Mouse (Mus musculus) kidney, postnatal 25 days (tissue): ENCODE results near the gene Ppp1r13b.

Experiments
- DNase-seq, 2 experiments: peaks; one replicate each; pipeline ENCODE4 v3.0.0; 2021; ENCODE audit warnings: mixed read lengths in 2 of 2

Ppp1r13b gene

DNA sequence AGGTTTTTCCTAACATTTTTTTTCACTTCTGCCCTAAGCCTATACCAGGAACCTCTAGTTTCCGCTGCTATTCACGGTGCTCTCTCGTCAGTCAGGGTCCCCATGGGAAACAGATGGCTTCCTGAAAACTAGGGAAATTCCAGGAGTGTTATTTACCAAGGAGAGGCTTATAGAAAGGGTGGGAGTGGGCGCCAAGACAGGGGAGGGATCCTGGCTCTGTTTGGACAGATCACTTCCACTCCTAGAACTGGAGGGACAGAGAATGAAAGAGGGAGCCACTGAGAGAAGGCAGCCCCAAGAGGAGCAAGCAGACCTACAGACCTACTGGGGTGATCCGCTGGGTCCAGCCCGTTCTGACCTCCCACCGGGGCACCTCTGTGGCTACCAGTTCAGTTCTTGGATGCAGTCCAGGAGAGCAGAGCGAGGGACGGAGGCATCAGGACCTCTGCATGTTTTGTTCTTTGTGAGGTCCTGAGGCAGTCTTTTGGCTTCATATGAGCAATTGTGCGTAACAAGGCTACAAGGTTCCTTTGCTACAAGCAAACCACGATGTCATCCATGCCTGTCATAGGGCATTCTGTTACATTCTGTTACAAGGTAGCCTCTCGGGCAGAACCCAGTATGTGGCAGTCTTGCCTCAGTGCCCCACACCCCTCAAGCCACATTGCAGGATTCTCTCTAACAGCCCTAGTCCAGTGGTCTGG is 8.8 kb upstream of the Ppp1r13b start:
- DNase-seq: peak; percentile 51 to 67

DNA sequence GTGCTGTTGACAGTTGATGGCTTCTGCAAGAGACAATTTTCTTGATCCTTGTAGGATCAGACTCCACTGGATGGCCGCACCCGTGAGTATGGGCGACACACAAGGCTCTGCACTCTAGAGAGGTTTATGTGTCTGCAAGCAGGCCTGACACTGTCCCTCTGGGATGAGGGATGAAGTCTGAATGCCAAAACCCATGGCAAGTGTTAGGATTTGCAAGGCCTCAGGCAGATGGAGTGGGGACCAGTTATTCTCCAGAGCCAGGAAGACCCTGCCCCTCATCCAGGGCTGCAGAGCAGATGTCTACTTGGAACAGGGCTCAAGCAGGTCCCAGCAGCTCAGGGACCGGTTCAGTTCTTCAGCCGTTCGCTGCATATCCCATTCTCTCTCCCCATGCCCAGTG is 7.9 kb upstream of the Ppp1r13b start:
- no peak for DNase-seq

DNA sequence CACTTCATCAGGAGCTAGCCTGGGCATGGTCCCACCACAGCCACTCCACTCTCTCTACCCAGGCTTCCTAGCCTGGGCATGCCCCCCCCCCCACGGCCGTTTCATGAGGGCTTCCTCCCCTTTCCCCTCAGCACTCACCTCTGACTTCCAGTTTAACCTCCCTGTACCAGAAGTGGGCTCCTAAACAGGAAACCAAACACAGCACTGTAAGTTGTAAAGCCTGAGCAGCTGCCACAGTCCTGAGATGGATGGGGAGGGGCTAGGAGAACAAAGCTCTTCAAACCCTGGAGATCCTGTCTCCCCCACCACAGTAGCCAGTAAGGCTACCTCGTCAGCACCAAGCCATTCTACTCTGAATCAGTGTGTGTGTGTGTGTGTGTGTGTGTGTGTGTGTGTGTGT is 6.1 kb upstream of the Ppp1r13b start:
- DNase-seq: no peak

DNA sequence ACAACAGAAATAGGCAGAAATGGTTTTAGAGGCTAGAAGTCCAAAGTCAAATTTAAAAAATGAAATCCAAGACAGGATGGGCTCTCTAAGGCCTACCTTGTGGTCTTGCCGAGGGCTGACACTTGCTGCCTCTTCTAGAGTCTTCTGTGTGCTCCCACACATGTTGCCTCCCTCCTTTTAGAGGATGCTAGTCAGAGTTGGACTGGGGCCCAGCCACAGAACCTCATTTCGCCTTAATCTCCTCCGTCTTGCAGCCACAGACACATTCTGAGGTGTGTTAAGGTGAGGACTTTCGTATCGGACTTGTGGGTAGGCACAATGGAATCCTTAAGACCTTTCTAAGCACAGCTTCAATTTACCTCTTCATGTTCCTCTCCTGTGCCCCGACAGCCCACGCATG is 4.9 kb upstream of the Ppp1r13b start:
- no peak for DNase-seq

DNA sequence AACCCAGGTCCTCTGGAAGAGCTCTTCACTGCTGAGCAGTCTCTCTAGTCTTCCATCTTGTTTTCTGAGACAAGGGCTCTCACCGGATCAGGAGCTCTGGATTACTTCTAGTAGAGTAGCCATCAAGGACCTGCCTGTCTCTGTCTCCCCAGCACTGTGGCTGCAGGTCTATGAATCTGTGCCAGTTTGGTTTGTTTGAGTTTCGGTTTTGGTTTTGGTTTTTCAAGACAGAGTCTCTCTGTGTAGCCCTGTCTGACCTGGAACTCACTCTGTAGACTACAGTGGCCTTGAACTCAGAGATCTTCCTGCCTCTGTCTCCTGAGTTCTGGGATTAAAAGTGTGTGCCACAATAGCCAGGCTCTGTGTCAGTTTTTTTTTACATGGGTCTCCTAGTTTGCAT is 3.9 kb upstream of the Ppp1r13b start:
- no peak for DNase-seq

DNA sequence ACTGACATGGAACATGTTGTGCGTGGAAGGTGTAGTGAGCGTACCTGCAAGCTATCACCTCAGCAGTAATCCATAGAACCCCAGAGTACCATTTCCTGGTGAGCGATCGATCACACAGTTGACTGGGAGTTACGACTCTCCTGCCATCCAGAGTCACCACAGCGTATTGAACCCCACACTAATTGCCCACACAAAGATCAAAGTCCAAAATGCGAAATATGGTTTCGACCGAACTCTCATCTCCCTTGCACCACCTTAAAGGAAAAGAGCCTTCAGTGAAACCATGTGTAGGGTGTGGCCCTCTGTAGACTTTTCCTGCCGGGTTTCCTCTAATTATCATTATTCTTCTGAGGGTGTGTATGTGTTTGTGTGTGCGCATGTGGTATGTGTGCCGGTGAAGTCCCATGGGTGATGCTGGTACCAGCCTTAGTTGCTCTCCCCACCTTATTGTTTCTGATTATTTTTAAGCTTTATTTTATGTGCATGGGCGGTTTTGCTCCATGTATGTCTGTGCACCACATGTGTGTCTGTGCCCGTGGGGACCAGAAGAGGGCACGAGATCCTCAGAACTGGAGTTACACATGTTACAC is 3.4 kb upstream of the Ppp1r13b start:
- DNase-seq: no peak

DNA sequence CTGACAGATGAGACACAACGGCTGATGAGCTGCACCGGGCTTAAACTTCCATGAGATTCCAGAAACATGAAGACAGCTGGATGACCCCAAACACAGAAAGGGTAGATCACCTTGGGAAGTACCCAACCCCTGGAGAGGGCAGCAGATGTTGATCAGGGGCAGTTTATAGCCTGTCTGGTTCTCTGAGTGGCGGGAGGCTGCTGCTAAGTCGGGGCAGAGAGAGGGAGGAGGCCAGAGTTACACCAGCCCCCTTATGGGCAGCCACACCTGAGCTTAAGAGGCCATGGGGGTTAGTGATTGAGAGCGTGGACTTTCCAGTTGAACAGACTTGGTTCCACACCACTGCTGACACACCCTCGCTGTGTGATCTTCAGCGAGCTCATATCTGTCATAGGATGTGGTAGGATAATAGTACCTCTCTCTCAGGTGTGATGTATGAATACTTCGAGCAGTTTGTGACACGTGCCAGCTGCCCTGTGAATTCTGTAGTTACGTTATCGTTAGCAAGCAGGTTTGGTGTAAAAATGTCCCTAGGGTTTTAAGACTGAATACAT is 1.2 kb upstream of the Ppp1r13b start:
- no peak for DNase-seq

DNA sequence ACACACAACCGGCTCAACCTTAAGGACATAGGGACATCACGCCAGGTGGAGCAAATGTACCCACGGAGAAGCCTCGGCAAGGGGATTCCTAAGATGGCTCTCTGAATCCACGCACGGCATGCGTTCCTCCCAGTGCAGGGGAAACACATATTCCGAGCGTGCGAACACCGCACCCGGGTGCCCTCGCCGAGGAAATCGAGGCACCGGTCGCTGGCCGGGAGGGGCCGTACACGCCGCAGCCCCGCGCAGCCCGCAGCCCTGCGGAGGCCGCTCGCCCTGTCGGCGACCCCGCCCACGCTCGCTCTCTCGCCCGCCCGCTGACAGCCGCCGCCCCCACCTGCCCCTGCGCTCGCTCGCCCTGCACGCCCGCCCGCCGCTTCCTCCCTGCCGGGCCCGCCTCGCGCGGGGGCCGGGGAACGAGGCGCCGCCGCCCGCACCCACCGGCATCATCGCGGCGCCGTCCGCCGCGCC is 454 bp downstream of the Ppp1r13b start:
- DNase-seq: peak; percentile 68 to 86

DNA sequence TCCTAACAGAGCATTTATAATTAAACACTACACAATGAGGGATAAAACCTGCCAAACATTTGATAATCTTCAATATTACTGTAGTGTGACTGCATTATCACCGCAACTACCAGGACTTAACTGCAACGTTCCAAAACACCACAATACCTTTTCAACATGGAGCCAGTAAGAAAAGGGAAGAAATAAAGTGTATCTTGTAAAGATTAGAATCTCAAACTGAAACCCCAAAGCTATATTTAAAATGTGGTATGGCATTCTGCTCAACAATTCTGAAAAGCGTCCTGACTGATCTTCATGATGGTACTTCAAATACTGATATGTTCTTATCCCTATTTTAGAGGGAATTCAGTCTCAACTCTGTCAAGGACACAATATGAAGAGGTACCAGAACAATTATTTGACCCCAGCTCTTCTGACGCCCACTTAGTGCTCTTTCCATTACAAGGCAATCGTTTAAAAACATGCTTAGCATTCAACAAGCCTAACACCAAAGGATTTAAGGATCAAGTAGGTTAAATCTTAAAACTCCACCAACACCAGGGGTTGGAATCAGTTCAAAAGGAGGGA is 1.5 kb downstream of the Ppp1r13b start:
- DNase-seq: no peak

DNA sequence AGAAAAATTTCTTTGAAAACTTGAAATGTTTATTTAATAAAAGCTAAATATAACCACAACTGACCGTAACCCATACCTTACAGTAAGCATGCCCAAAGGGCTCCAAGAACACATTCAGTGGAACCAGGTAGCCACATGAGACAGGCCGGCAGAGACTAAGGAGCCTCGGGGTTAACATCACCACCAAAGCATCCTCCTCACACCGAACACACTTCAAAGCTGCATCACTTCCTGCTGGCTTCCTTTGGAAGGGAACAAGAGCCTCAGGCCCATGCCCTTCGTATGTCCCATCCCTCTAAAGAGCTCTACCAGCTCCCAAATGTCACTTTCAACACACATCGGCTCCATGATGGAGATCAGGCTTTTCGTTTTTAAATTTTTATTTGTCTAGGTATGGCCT is 5.4 kb downstream of the Ppp1r13b start:
- no peak for DNase-seq

DNA sequence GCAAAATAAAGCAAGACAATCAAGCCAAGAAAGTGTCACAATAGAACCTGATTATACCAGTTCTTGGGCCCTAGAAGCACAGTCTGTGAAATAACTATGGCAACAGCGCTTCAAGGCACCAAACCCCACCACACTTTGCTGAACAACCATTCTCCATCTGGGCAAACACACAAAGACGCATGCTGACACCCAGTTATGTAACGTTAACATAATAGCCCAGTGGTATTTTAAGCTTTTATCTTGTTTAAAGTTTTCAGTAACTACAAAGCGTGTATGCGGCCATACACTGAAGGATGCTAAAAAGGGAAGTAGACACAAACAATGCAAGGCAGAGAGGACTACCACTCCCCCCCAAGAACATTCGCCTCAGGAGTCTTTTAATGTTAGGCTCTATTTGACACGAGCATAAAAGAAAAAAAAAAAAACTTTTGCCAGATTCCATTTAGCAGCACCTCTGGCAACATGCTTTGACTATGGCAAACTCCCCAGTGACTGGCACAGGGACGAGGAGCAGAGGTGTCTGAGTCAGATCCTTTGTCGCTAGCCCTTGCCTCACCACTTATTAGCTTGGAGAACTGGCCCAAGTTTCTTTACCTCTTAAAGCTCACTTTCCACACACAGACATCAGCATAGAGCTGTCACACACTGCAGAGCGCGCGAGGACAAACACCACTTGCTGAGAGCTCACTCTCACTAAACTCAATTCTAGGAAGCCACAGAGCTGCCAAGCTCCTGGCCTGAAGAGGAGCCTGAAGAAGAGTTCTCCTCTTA is 6.6 kb downstream of the Ppp1r13b start:
- no peak for DNase-seq

DNA sequence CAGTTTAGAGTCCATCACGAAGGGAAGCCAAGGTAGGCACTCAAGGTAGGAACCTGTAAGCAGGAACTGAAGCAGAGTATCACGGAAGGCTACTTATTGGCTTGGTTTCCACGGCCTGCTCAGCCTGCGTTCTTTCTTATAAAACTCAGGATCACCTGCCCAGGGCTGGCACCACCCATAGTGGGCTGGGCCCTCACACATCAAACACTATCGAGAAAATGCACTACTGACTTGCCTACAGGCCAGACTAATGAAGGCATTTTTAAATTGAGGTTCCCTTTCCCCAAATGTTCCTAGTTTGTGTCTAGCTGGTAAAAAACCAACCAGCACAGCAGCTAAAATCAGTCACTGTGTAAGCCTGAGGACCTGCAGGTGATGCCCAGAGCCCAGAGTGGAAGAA is 8.3 kb downstream of the Ppp1r13b start:
- DNase-seq: no peak

DNA sequence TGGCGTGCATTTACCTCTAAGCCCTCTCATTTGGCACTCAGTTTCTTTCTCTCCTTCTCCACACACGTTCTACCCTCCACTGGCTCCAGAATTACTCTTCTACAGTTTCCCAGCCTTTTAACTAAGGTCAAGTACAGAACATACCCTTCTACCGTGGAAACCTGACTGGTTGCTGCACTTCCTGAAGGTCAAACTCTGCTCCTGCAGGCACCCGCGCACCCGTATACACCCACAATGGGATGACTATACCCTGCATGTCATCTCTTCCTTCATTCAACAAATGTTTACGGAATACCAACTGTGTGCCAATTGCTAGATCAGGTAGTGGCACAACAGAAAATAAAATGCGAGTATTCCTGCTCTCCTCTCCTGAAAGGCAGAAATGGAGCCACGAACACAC is 9.2 kb downstream of the Ppp1r13b start:
- no peak for DNase-seq

DNA sequence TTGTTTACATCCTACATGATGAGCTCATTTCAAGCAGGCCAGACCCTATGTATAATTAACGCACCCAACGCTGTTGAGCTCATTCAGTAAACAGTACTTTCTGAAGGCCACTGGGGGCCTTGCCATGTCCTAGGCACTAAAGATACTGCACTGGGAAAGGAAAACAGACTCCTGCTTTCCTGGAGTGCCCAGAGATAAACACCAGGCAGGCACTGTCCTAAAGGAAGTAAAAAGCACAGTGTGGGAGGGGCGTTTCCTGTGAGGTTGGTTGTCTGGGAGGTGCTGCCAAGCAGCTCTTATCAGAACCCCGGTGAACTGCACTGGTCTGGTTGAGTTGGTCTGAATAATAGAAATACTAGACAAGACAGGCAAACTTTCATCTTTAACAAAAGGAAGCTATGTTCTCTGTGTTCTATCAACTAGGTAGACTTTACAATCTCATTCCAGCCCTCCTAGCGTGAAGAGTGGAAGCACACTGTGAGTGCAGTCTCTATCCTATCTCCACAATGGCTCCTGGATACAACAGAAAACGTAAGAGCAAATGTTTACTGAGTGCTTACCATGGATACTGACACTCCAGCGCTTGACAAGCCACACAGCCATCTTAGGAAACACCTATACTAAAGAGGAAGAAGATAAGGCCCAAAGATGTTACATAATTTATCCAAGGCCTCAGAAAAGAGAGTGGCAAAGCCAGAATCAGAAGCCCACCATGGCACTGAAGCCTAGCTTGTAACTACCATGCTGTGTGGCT is 10.8 kb downstream of the Ppp1r13b start:
- DNase-seq: peak; percentile 66 to 75

DNA sequence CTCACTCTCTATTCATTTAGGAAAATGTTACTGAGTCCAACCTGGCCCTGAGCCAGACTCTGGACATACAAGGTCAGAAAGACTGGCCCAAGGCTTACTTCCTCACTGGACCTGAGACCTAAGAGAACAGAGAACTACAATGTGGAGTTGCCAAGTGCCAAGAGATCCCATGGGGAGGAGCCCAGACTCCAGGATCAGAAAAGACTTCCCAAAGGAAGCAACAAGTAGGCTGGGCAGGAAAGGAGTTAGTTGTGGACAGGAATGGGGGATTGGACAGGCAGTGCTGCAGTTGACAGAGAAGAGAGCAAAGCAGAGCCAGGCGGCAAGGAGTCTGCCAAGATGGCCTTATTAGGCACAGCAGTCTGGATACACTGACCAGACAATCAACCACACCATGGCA is 13.8 kb downstream of the Ppp1r13b start:
- DNase-seq: peak; percentile 85 to 86

DNA sequence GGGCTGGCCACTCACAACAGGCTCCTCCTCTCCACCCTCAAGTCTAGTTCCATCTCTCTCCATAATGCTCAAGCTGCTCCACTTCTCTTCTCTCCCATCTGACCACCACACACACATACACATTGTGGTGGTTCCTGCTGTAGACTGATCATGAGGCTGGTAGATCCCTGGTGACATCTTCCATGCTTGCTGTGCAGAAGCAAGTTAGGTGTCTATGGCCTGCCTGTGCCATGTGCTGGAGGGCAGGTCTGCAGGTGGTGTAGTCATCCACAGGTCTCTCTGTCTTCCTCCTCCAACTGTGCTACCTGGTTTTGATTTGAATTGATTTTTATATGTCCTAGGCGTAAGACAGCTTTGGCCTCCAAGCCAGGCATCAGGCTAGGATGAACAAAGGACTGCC is 14.9 kb downstream of the Ppp1r13b start:
- no peak for DNase-seq

DNA sequence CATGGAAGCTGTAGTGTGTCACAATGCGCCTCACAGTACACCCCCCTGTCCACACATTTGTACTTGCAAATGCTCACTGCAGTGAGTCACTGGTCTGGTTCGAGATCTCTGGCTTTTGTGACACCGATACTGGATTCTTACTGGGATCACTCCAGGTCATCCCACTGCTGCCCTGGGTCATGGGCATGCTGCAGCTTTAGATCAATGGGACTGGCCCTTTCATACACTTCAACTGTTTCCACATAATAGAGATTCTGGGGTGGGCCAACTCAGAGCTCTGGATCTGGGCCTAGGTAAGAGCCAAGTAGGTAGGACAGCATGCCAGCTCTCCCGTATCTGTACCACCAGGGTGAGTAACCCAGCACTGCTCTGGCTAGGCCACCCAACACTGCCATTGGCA is 16.1 kb downstream of the Ppp1r13b start:
- no peak for DNase-seq

DNA sequence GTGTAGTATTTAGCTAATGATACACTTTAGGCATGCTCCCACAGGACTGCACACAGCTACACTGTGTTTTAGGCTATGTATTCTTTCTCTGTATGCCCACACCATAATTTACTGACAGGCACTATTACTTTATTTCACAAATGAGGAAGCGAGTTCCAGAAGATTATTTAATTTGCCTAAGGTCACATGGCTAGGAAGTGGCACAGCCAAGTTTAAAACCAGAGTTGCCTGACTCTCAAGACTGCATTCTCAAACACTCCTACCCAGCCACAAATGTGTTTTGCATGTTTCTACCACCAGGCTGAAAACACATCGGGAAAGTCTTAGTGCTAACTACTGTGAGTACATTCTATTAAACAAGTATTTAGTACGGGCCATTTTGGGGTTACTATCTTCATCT is 18.7 kb downstream of the Ppp1r13b start:
- no peak for DNase-seq

DNA sequence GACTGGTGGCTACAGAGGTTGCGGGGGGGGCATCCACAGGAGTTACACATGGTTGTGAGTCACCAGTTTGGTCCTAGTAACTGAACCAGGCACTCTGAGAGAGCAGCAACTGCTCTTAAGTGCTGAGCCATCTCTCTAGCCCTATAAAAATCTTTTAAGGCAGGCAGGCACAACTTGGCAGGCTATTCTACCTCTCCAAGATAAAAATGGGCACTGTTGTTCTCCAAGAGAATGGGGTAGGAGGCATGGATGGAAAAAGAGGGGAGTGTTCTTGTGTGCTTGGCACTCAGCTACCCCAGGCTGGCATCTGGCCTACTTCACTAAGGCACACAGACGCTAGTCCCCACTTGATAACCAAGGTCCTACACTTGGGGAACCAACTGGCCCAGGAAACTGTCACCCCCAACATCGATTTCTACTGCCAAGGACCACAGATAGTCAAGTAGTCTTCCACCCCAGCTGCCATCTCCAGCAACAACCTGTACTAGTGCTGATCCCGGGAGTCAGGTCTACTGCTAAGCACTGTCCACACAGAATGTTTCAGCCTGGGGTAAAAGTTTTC is 19.5 kb downstream of the Ppp1r13b start:
- no peak for DNase-seq

DNA sequence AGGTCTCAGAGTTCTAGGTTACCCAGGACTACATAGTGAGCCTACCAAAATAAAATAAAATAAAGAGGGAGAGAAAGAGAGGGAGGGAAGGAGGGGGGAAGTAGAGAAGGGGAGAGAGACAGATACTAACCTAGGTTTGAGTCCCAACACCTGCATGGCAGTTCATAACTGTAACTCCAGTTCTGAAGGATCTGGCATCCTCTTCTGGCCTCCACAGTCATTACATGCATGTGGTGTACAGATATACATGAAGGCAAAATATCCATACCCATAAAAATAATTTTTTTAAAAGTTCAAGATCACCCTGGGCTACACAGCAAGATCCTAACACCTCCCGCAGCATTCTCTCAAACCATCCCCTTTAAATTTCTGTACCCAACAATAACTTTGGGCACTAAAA is 20.9 kb downstream of the Ppp1r13b start:
- no peak for DNase-seq

DNA sequence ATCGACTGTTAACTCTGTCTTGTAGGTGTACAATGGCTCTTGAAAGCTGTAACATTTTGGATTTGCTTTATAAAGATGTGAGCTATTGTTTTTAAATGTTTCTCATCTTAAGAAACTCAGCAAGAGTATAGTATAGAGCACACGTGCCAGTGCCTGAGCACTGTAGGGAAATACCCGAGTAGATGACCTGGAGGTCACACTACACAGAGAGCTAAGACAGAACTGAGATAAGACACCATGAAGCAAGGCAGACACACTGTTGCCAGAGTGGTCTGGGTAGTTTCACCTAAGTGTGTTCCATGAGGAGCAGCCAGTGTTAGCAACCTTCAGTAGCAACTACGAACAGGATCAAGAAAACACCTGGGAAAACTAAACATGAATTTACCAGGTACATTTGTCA is 25.1 kb downstream of the Ppp1r13b start:
- DNase-seq: no peak

DNA sequence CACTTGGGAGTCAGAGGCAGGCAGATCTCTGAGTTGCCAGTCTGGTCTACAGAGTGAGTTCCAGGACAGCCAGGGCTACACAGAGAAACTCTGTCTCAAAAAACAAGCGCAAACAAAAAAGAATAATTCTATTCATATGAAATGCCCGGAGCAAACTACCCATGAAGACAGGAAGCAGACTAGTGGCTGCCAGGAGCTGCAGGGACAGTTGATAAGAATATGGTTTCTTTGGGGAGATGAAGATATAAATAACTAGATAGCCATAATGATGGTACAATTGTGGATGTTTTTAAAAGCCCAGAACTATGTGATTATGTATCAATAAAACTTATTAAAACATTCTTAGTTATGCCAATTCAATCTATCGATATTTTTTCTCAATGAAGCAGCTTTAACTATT is 25.9 kb downstream of the Ppp1r13b start:
- DNase-seq: no peak
